Mouse (Mus musculus) myocyte (in vitro differentiated cells): Measurements from ENCODE around the gene Map3k12.

Source experiments
- CEBPB ChIP-seq: IDR thresholded peaks from 2 replicates; pipeline ENCODE4 v1.6.1; 2011; ENCODE audit warnings: mild to moderate bottlenecking, moderate library complexity; ENCODE audit not compliant: poor library complexity, insufficient read depth, severe bottlenecking
- E2F4 ChIP-seq: IDR thresholded peaks from one replicate; pipeline ENCODE4 v1.6.1; 2011; ENCODE audit warnings: mild to moderate bottlenecking, control low read depth, moderate library complexity; ENCODE audit not compliant: insufficient read depth
- MAX ChIP-seq: IDR thresholded peaks from one replicate; pipeline ENCODE4 v1.6.1; 2011; ENCODE audit warnings: low read depth, mild to moderate bottlenecking, control low read depth
- MYOD1 ChIP-seq, 3 experiments: IDR thresholded peaks; one replicate each; pipeline ENCODE4 v1.6.1; 2011; ENCODE audit warnings: control low read depth in 2 of 3, low read depth in 2 of 3, mild to moderate bottlenecking in 2 of 3, moderate library complexity in 1 of 3; ENCODE audit not compliant: insufficient read length in 2 of 3, control insufficient read depth in 1 of 3
- MYOG ChIP-seq, 3 experiments: IDR thresholded peaks; one replicate each; pipeline ENCODE4 v1.6.1; 2011; ENCODE audit warnings: control low read depth in 2 of 3, low read depth in 2 of 3, mild to moderate bottlenecking in 2 of 3; ENCODE audit not compliant: insufficient read length in 2 of 3, control insufficient read depth in 1 of 3, insufficient read depth in 1 of 3
- POLR2A ChIP-seq: IDR thresholded peaks from one replicate; pipeline ENCODE4 v1.6.1; 2011; ENCODE audit warnings: low read depth, mild to moderate bottlenecking, control low read depth, moderate library complexity; ENCODE audit not compliant: insufficient read length
- POLR2AphosphoS2 ChIP-seq: IDR thresholded peaks from one replicate; pipeline ENCODE4 v1.6.1; 2011; ENCODE audit warnings: low read depth, control low read depth; ENCODE audit not compliant: insufficient read length
- REST ChIP-seq: IDR thresholded peaks from one replicate; pipeline ENCODE4 v1.6.1; 2011; ENCODE audit warnings: mild to moderate bottlenecking, control low read depth, moderate library complexity; ENCODE audit not compliant: insufficient read depth, insufficient read length
- TCF12 ChIP-seq: IDR thresholded peaks from one replicate; pipeline ENCODE4 v1.6.1; 2011; ENCODE audit warnings: mild to moderate bottlenecking, control low read depth; ENCODE audit not compliant: poor library complexity, insufficient read depth, severe bottlenecking
- USF1 ChIP-seq: IDR thresholded peaks from one replicate; pipeline ENCODE4 v1.6.1; 2011; ENCODE audit warnings: low read depth, mild to moderate bottlenecking, control low read depth, moderate library complexity

DNA sequence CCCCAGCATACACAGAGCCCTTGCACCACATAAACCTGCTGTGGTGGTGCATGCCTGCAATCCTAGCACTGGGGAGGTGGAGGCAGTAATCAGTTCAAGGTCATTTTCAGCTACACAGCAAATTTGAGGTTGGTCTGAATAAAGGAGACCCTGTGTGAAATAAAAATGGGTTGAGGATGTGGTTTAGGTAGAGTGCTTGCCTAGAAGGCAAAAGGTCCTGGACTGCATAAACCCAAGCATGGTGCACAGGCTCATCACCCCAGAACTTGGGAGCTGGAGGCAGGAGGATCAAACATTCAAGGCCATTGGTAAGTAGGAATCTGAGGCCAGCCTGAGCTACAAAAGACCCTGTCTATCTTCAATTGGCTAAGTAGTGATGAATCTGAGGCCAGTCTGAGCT is 9.3 kb downstream of the Map3k12 start:
- TF ChIP-seq E2F4: no peak
- TF ChIP-seq MYOG (IDR thresholded peaks at IDR 0.05; ENCODE audit: control insufficient read depth in 1 of 3, insufficient read depth in 1 of 3, insufficient read length in 2 of 3, low read depth in 2 of 3): no peak
- TF ChIP-seq POLR2A: peak; percentile 23
- TF ChIP-seq CEBPB: no peak
- peak; percentile 31 for TF ChIP-seq POLR2AphosphoS2
- no peak for TF ChIP-seq MYOD1 (IDR thresholded peaks at IDR 0.05; ENCODE audit: control insufficient read depth in 1 of 3, insufficient read length in 2 of 3, low read depth in 2 of 3)
- TF ChIP-seq USF1: no peak
- no peak for TF ChIP-seq MAX
- TF ChIP-seq REST: no peak
- TF ChIP-seq TCF12: no peak
